Mouse (Mus musculus) cortical plate, adult 2 months (tissue): ENCODE results near the gene Cadps2.
A peak's percentile ranks its signal among the peaks of the same experiment; 100 is the strongest.

Source experiments
- CTCF ChIP-seq: fragments of 200-500 bp; IDR thresholded peaks from 2 replicates; pipeline ENCODE4 v1.5.1; 2011; ENCODE audit warnings: mild to moderate bottlenecking, control low read depth, low read length; ENCODE audit not compliant: insufficient read depth; ENCODE audit errors: extremely low read depth
- POLR2A ChIP-seq: fragments of 200-500 bp; IDR thresholded peaks from 2 replicates; pipeline ENCODE4 v1.6.1; 2011; ENCODE audit warnings: mild to moderate bottlenecking, low read length, control low read depth; ENCODE audit not compliant: insufficient read depth; ENCODE audit errors: extremely low read depth

GRCm38 (mm10) chr6:23472686-23473085 is 366.5 kb downstream of the Cadps2 start:
- TF ChIP-seq CTCF (peak; percentile 54), POLR2A (no peak)
